Mouse (Mus musculus) embryonic facial prominence, embryonic 14.5 days (tissue): ENCODE data around the gene Olfr1129. TPM values are rescaled to one million over a fixed set of nuclear protein-coding genes. Genes with fewer than 3 reads are reported as not detected.
"Not testable (repeated sequence)": the region's sequence is repeated elsewhere in the genome, so short reads cannot be mapped to it uniquely, and the experiment has no call there.

Experiments
- ATAC-seq: fragments of 200-750 bp; cut with Nextera tagmentation; 2 replicates; pipeline ENCODE4 v1.8.0; 2017; ENCODE audit warnings: low read depth, moderate number of reproducible peaks, moderate TSS enrichment
- DNase-seq: peaks from one replicate; pipeline ENCODE4 v3.0.0-alpha.2; 2015; ENCODE audit warnings: low spot score
- H3K27ac ChIP-seq: fragments of 300-500 bp; sonication (generic); replicated peaks from 2 replicates; pipeline ENCODE4 v1.5.1; 2014; ENCODE audit warnings: low read depth, mild to moderate bottlenecking, low read length, moderate library complexity
- H3K27me3 ChIP-seq: fragments of 300-500 bp; sonication (generic); replicated peaks from 2 replicates; pipeline ENCODE4 v1.6.1; 2014; ENCODE audit warnings: low read length; ENCODE audit not compliant: control insufficient read depth, insufficient read depth
- H3K36me3 ChIP-seq: fragments of 300-500 bp; sonication (generic); 2 replicates; pipeline ENCODE4 v1.6.1; 2014; ENCODE audit warnings: low read length, mixed read lengths; ENCODE audit not compliant: control insufficient read depth, insufficient read depth
- H3K4me1 ChIP-seq: fragments of 300-500 bp; sonication (generic); 2 replicates; pipeline ENCODE4 v1.6.1; 2014; ENCODE audit warnings: antibody characterized with exemption, low read length; ENCODE audit not compliant: control insufficient read depth, insufficient read depth
- H3K4me2 ChIP-seq: fragments of 300-500 bp; sonication (generic); 2 replicates; pipeline ENCODE4 v1.6.1; 2014; ENCODE audit warnings: low read depth, mild to moderate bottlenecking, low read length, moderate library complexity, mixed read lengths
- H3K4me3 ChIP-seq: fragments of 300-500 bp; sonication (generic); 2 replicates; pipeline ENCODE4 v1.5.1; 2014; ENCODE audit warnings: low read depth, mild to moderate bottlenecking, low read length
- H3K9ac ChIP-seq: fragments of 300-500 bp; sonication (generic); 2 replicates; pipeline ENCODE4 v1.6.1; 2014; ENCODE audit warnings: low read depth, mild to moderate bottlenecking, low read length, moderate library complexity, mixed read lengths
- H3K9me3 ChIP-seq: fragments of 300-500 bp; sonication (generic); 2 replicates; pipeline ENCODE4 v1.6.1; 2016; ENCODE audit warnings: low read length; ENCODE audit not compliant: control insufficient read depth
- WGBS: fragments of 180-500 bp; shearing (Covaris S2); extraction: QIAGEN DNeasy Blood & Tissue Kit; methylation state at CpG from one replicate; pipeline ENCODE4 v1.1.7; 2014; 5-methylcytosine and 5-hydroxymethylcytosine counted together
- polyA plus RNA-seq: library from polyadenylated mRNA; unstranded; fragments of >200 nt; fragmentation: Nextera tagmentation; extraction: Ambion mirVana; gene quantifications from 2 replicates; pipeline ENCODE4 v1.2.1, GENCODE M21; 2014

Gene Olfr1129
- polyA plus RNA-seq: not detected in 2 replicates

DNA sequence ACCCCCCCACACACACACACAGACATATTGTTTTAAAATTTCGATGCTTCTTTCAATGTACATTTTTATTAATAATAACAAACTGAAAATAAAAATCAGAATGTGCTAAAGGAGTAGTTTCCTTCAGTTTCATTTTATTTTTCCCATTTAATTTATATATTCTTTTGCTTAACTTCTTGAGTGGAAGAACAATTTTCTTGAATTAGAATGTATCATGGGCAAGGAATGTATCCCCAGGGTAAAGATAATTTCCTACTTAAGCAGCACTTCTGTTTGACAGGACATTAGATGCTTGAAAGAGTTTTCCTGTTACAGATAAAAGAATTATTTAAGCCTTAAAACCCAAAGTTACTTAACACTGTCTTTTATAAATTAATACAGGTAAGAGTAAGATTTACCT, at the start of gene Olfr1129:
TSS of gene Olfr1129 (plus strand) at position 301 of the 400 bp plus-strand sequence.
- H3K36me3 ChIP-seq: not testable (repeated sequence)

GRCm38 (mm10) chr2:87525899-87526616, 47.6 kb upstream of the Olfr1129 start:
- H3K36me3 ChIP-seq, H3K27ac ChIP-seq, H3K27me3 ChIP-seq, H3K9ac ChIP-seq, DNase-seq, H3K4me1 ChIP-seq, ATAC-seq, H3K9me3 ChIP-seq: not testable (repeated sequence)
- Histone ChIP-seq H3K4me3 (peak overlapping the region; percentile 16), H3K4me2 (peak overlapping the region; percentile 38)
- 28% methylated on average over 38 of the region's 39 CpGs for WGBS

More for the DNA sequence above, at the start of gene Olfr1129:
- H3K27me3 ChIP-seq, H3K4me2 ChIP-seq, H3K9ac ChIP-seq, DNase-seq, H3K4me3 ChIP-seq, H3K4me1 ChIP-seq, ATAC-seq, H3K27ac ChIP-seq, H3K9me3 ChIP-seq: not testable (repeated sequence)
- WGBS: 75% methylated on average over 1 of the region's 1 CpGs

- Histone ChIP-seq H3K9me3 (no peaks in the 10 kb centered on the region), H3K4me3 (no peak within 1 kb of the TSS)
Observed at GRCm38 (mm10) chr2:87531496-87531895, 42.2 kb upstream of the Olfr1129 start, which contains the start of gene Olfr153. Gene Olfr153 (plus strand): TSS chr2:87531796.

GRCm38 (mm10) chr2:87534826-87535225, 38.9 kb upstream of the Olfr1129 start:
- Histone ChIP-seq H3K27ac (no peak overlapping the region), H3K36me3 (no peaks in the 10 kb centered on the region), H3K4me2 (no peak overlapping the region), H3K27me3 (no peaks in the 10 kb centered on the region), H3K9me3 (no peaks in the 10 kb centered on the region), H3K9ac (no peak overlapping the region), H3K4me3 (no peak overlapping the region), H3K4me1 (no peaks in the 10 kb centered on the region)
- no peak for DNase-seq
- 46% methylated on average over 2 of the region's 2 CpGs for WGBS
- ATAC-seq: no peak

More at GRCm38 (mm10) chr2:87531496-87531895, 42.2 kb upstream of the Olfr1129 start, which contains the start of gene Olfr153:
- Histone ChIP-seq H3K4me1 (no peaks in the 10 kb centered on the region), H3K27me3 (no peaks in the 10 kb centered on the region), H3K27ac (no peak within 1 kb of the TSS), H3K36me3 (no peaks in the 10 kb centered on the region), H3K9ac (no peak within 1 kb of the TSS), H3K4me2 (no peak within 1 kb of the TSS)
- ATAC-seq (no peak), DNase-seq (no peak)

- Histone ChIP-seq H3K9ac (no peak within 1 kb of the TSS), H3K36me3 (no peaks in the 10 kb centered on the region), H3K4me3 (no peak within 1 kb of the TSS), H3K27ac (no peak within 1 kb of the TSS), H3K9me3 (no peaks in the 10 kb centered on the region), H3K4me1 (no peaks in the 10 kb centered on the region), H3K4me2 (no peak within 1 kb of the TSS), H3K27me3 (no peaks in the 10 kb centered on the region)
- 85% methylated on average over 1 of the region's 1 CpGs for WGBS
- DNase-seq (no peak), ATAC-seq (no peak)
Observed at GRCm38 (mm10) chr2:87545442-87545841, 28.3 kb upstream of the Olfr1129 start, which contains the start of gene Olfr1128. Gene Olfr1128 (minus strand): TSS chr2:87545542.

DNA sequence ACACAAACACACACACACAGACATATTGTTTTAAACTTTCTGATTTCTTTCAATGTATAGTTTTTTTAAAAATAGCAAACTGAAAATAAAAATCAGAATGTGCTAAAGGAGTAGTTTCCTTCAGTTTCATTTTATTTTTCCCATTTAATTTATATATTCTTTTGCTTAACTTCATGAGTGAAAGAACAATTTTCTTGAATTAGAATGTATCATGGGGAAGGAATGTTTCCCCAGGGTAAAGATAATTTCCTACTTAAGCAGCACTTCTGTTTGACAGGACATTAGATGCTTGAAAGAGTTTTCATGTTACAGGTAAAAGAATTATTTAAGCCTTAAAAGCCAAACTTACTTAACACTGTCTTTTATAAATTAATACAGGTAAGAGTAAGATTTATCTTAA, 32.2 kb downstream of the Olfr1129 start, which contains the start of gene Olfr1130:
TSS of gene Olfr1130 (plus strand) at position 301 of the 400 bp plus-strand sequence.
- H3K36me3 ChIP-seq, H3K9ac ChIP-seq, ATAC-seq, DNase-seq, H3K4me1 ChIP-seq, H3K4me3 ChIP-seq, H3K9me3 ChIP-seq, H3K27ac ChIP-seq, H3K4me2 ChIP-seq, H3K27me3 ChIP-seq: not testable (repeated sequence)

DNA sequence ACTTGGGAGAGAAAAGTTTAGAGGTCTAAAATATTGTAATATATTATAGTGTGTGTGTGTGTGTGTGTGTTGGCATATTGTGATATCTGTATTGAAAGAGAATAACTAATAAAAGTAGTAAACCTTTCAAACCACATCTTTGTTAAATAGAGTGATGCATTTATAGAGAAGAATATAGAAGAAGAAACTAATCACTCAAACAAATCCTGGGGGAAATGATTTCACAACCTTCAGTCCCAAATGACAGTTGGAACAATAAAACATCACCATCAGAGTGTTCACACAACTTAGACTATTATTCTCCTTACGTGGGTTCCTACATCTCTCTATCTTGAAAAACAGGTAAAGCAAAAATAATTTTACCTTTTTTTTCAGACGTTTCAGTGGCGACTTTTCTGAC, 53.1 kb downstream of the Olfr1129 start, which contains the start of gene Olfr1131:
TSS of gene Olfr1131 (plus strand) at position 301 of the 400 bp plus-strand sequence.
- H3K27me3 ChIP-seq: no peaks in the 10 kb centered on the region

More for the DNA sequence above, 53.1 kb downstream of the Olfr1129 start, which contains the start of gene Olfr1131:
- no peak within 1 kb of the TSS for H3K9ac ChIP-seq
- H3K4me1 ChIP-seq: no peaks in the 10 kb centered on the region
- H3K36me3 ChIP-seq: no peaks in the 10 kb centered on the region
- ATAC-seq (no peak), DNase-seq (no peak)
- H3K4me3 ChIP-seq: no peak within 1 kb of the TSS
- no peak within 1 kb of the TSS for H3K27ac ChIP-seq
- H3K9me3 ChIP-seq: no peaks in the 10 kb centered on the region
- WGBS: 66% methylated on average over 3 of the region's 3 CpGs
- no peak within 1 kb of the TSS for H3K4me2 ChIP-seq
